Comparison of ENCODE assay signal across 8 mouse cellular contexts in genomic region chr1:191324733-191325590, GRCm38 (mm10). TPM values are rescaled to one million over a fixed set of nuclear protein-coding genes. Genes with fewer than 3 reads are reported as not detected.
A peak's percentile ranks its signal among the peaks of the same experiment; 100 is the strongest.
DNase-seq lines count a peak whose midpoint lies in the region; ATAC-seq and TF ChIP-seq lines count a peak whose summit lies in the region.

No protein-coding gene starts in this region.

- H3K9ac ChIP-seq in kidney, embryonic 16.5 days (replicated peaks; ENCODE audit: low read length): peak overlapping the region; percentile 50; the same call in 1 of the 2 replicates
- no peak overlapping the region for H3K9ac ChIP-seq in embryonic facial prominence, embryonic 15.5 days
- no peak overlapping the region for H3K9ac ChIP-seq in intestine, embryonic 16.5 days (ENCODE audit: low read depth, low read length)
- H3K9ac ChIP-seq in midbrain, embryonic 15.5 days: no peak overlapping the region

- DNase-seq in kidney, adult 2 months: no peak
- no peak for DNase-seq in spleen, adult 12 weeks (ENCODE audit: low spot score)
- no peak for DNase-seq in urinary bladder, postnatal 14 days (ENCODE audit: low spot score)

- H3K27me3 ChIP-seq in kidney, embryonic 16.5 days (ENCODE audit: insufficient read depth, low read length): no peaks in the 10 kb centered on the region
- H3K27me3 ChIP-seq in kidney, adult 2 months (replicated peaks; ENCODE audit: control insufficient read depth, insufficient read depth, low read length): no peaks in the 10 kb centered on the region
- no peaks in the 10 kb centered on the region for H3K27me3 ChIP-seq in embryonic facial prominence, embryonic 15.5 days
- no peaks in the 10 kb centered on the region for H3K27me3 ChIP-seq in intestine, embryonic 16.5 days (replicated peaks; ENCODE audit: control insufficient read depth, insufficient read depth, low read length)
- no peaks in the 10 kb centered on the region for H3K27me3 ChIP-seq in midbrain, embryonic 15.5 days (replicated peaks)

- no peak for TF ChIP-seq POLR2A in kidney, adult 2 months (IDR thresholded peaks at IDR 0.05; ENCODE audit: low read depth, low read length)

- peaks cover 31% of the 10 kb centered on the region for H3K4me1 ChIP-seq in kidney, embryonic 16.5 days (ENCODE audit: insufficient read depth, low read length)
- H3K4me1 ChIP-seq in kidney, adult 2 months (ENCODE audit: control insufficient read depth, insufficient read depth, low read length): peaks cover 12% of the 10 kb centered on the region; the same call in 1 of the 2 replicates
- peaks cover 23% of the 10 kb centered on the region for H3K4me1 ChIP-seq in embryonic facial prominence, embryonic 15.5 days
- H3K4me1 ChIP-seq in intestine, embryonic 16.5 days (ENCODE audit: control insufficient read depth, insufficient read depth, low read length): peaks cover 24% of the 10 kb centered on the region
- H3K4me1 ChIP-seq in midbrain, embryonic 15.5 days: peaks cover 26% of the 10 kb centered on the region

- peak overlapping the region; percentile 25; the same call in 1 of the 2 replicates for H3K27ac ChIP-seq in kidney, embryonic 16.5 days (ENCODE audit: low read length)
- no peak overlapping the region for H3K27ac ChIP-seq in kidney, adult 2 months (ENCODE audit: insufficient read depth, low read depth, low read length)
- H3K27ac ChIP-seq in embryonic facial prominence, embryonic 15.5 days (replicated peaks): no peak overlapping the region
- H3K27ac ChIP-seq in intestine, embryonic 16.5 days (ENCODE audit: low read length): no peak overlapping the region
- peak overlapping the region; percentile 84 for H3K27ac ChIP-seq in midbrain, embryonic 15.5 days

- ATAC-seq in kidney, embryonic 16.5 days (ENCODE audit: low FRiP score, low TSS enrichment): no peak
- no peak for ATAC-seq in embryonic facial prominence, embryonic 15.5 days (ENCODE audit: insufficient number of reproducible peaks, low FRiP score, low TSS enrichment, low read depth)
- no peak for ATAC-seq in intestine, embryonic 16.5 days
- peak; percentile 21 for ATAC-seq in midbrain, embryonic 15.5 days (replicated peaks)
- no peak for ATAC-seq in frontal cortex, adult (ENCODE audit: low TSS enrichment)

- no peaks in the 10 kb centered on the region for H3K9me3 ChIP-seq in kidney, embryonic 16.5 days (ENCODE audit: low read length)
- H3K9me3 ChIP-seq in embryonic facial prominence, embryonic 15.5 days (replicated peaks): no peaks in the 10 kb centered on the region
- no peaks in the 10 kb centered on the region for H3K9me3 ChIP-seq in intestine, embryonic 16.5 days (ENCODE audit: control insufficient read depth, low read length)
- H3K9me3 ChIP-seq in midbrain, embryonic 15.5 days: no peaks in the 10 kb centered on the region

- peak overlapping the region; percentile 95 for H3K4me2 ChIP-seq in kidney, embryonic 16.5 days (replicated peaks; ENCODE audit: low read depth, low read length)
- H3K4me2 ChIP-seq in embryonic facial prominence, embryonic 15.5 days (replicated peaks): peak overlapping the region; percentile 89
- H3K4me2 ChIP-seq in intestine, embryonic 16.5 days (ENCODE audit: low read depth, low read length): peak overlapping the region; percentile 95; the same call in 1 of the 2 replicates
- peak overlapping the region; percentile 56; the same call in 1 of the 2 replicates for H3K4me2 ChIP-seq in midbrain, embryonic 15.5 days

- H3K4me3 ChIP-seq in kidney, embryonic 16.5 days (ENCODE audit: low read length): no peak overlapping the region; the same call in 1 of the 2 replicates
- H3K4me3 ChIP-seq in kidney, adult 2 months (ENCODE audit: insufficient read depth, low read depth, low read length): no peak overlapping the region
- H3K4me3 ChIP-seq in embryonic facial prominence, embryonic 15.5 days (replicated peaks): peak overlapping the region; percentile 80; the same call in 1 of the 2 replicates
- peak overlapping the region; percentile 92 for H3K4me3 ChIP-seq in intestine, embryonic 16.5 days (ENCODE audit: low read length)
- H3K4me3 ChIP-seq in midbrain, embryonic 15.5 days: no peak overlapping the region

- no peak for TF ChIP-seq CTCF in kidney, adult 2 months (conservative IDR thresholded peaks at IDR 0.05; ENCODE audit: insufficient read depth, insufficient read length, low read depth, low read length)

- 80% methylated on average over 7 of the region's 7 CpGs for WGBS in kidney, embryonic 16.5 days
- 86% methylated on average over 7 of the region's 7 CpGs for WGBS in kidney, adult 2 months
- WGBS in embryonic facial prominence, embryonic 15.5 days: 81% methylated on average over 7 of the region's 7 CpGs
- WGBS in intestine, embryonic 16.5 days: 82% methylated on average over 7 of the region's 7 CpGs
- WGBS in midbrain, embryonic 15.5 days: 87% methylated on average over 7 of the region's 7 CpGs

- H3K36me3 ChIP-seq in kidney, embryonic 16.5 days (ENCODE audit: insufficient read depth, low read length): no peaks in the 10 kb centered on the region
- no peaks in the 10 kb centered on the region for H3K36me3 ChIP-seq in kidney, adult 2 months (ENCODE audit: control insufficient read depth, insufficient read depth, low read length)
- H3K36me3 ChIP-seq in embryonic facial prominence, embryonic 15.5 days: no peaks in the 10 kb centered on the region
- H3K36me3 ChIP-seq in intestine, embryonic 16.5 days (ENCODE audit: control insufficient read depth, insufficient read depth, low read length): no peaks in the 10 kb centered on the region
- no peaks in the 10 kb centered on the region for H3K36me3 ChIP-seq in midbrain, embryonic 15.5 days (replicated peaks)

RNA-seq across cellular contexts. Expression of gene Tmem206, which starts 0.8 kb away (rescaled TPM):
- polyA plus RNA-seq in kidney, embryonic 16.5 days (2015; fragmentation: Nextera tagmentation; extraction: Ambion mirVana): 26.4 TPM in 2 replicates
- polyA plus RNA-seq in kidney, adult 2 months (2012; rRNA removed): 22.1 and 22.2 TPM in 2 replicates
- polyA plus RNA-seq in embryonic facial prominence, embryonic 15.5 days (2015; fragmentation: Nextera tagmentation; extraction: Ambion mirVana): 16.6 and 17.9 TPM in 2 replicates
- polyA plus RNA-seq in intestine, embryonic 16.5 days (2015; fragmentation: Nextera tagmentation; extraction: Ambion mirVana): 18.2 and 19.3 TPM in 2 replicates
- 43.2 and 44.5 TPM in 2 replicates for polyA plus RNA-seq in midbrain, embryonic 15.5 days (2015; fragmentation: Nextera tagmentation; extraction: Ambion mirVana)

RNA-seq across cellular contexts. Expression of gene Nenf, which starts 7.0 kb away (rescaled TPM):
- 86.7 and 92.6 TPM in 2 replicates for polyA plus RNA-seq in kidney, embryonic 16.5 days (2015; fragmentation: Nextera tagmentation; extraction: Ambion mirVana)
- 146 and 165 TPM in 2 replicates for polyA plus RNA-seq in kidney, adult 2 months (2012; rRNA removed)
- 106 and 114 TPM in 2 replicates for polyA plus RNA-seq in embryonic facial prominence, embryonic 15.5 days (2015; fragmentation: Nextera tagmentation; extraction: Ambion mirVana)
- 83.3 and 88.7 TPM in 2 replicates for polyA plus RNA-seq in intestine, embryonic 16.5 days (2015; fragmentation: Nextera tagmentation; extraction: Ambion mirVana)
- polyA plus RNA-seq in midbrain, embryonic 15.5 days (2015; fragmentation: Nextera tagmentation; extraction: Ambion mirVana): 111 and 123 TPM in 2 replicates

Comparison
In these comparisons a context has a peak if more than half of its experiments do, and no peak if none do; other contexts are left out.
1. H3K27ac ChIP-seq: peak in kidney, embryonic 16.5 days (single experiment) and midbrain, embryonic 15.5 days (single experiment); none in kidney, adult 2 months (single experiment), embryonic facial prominence, embryonic 15.5 days (single experiment) and intestine, embryonic 16.5 days (single experiment).
2. H3K4me3 ChIP-seq: peak in embryonic facial prominence, embryonic 15.5 days (single experiment) and intestine, embryonic 16.5 days (single experiment); none in kidney, embryonic 16.5 days (single experiment), kidney, adult 2 months (single experiment) and midbrain, embryonic 15.5 days (single experiment).
3. Peak in every context shown above with its lines, with median percentiles within 50 percentile points of each other: H3K4me2 ChIP-seq.